Mouse (Mus musculus): Measurements from ENCODE around the gene Rnf167. TPM values are rescaled to one million over a fixed set of nuclear protein-coding genes. Genes with fewer than 3 reads are reported as not detected.

Rnf167 gene
- total RNA-seq, 4 experiments from 2014 or later, result 34.9 to 41.1 (median 38.1) TPM

Other genes starting within 250 kb of the Rnf167 start
- gene Pelp1, start 237.2 kb upstream of the Rnf167 start, total RNA-seq (2022), result 10 to 100 TPM; 19.6 to 23.3 (median 20.6) TPM
- gene Arrb2, start 214.6 kb upstream of the Rnf167 start, total RNA-seq (2022), result 1 to 10 TPM; 5.9 to 9.2 (median 7.4) TPM
- gene Med11, start 195.3 kb upstream of the Rnf167 start, total RNA-seq (2022), result 1 to 10 TPM; 4.1 to 5.3 (median 4.6) TPM
- under 1 TPM in 3 of 4 experiments, not detected in 1; 0.10 to 0.48 (median 0.31) TPM for gene Zmynd15, start 187.8 kb upstream of the Rnf167 start, total RNA-seq (2022)
- gene Cxcl16, start 187.3 kb upstream of the Rnf167 start, total RNA-seq (2022), result under 1 TPM; 0.54 to 0.75 (median 0.63) TPM
- gene Tm4sf5, start 142.0 kb upstream of the Rnf167 start, total RNA-seq (2022), result not detected
- not detected for gene Vmo1, start 132.6 kb upstream of the Rnf167 start, total RNA-seq (2022)
- not detected for gene Gltpd2, start 128.0 kb upstream of the Rnf167 start, total RNA-seq (2022)
- gene Psmb6, start 121.9 kb upstream of the Rnf167 start, total RNA-seq (2022), result 100 to 1,000 TPM; 258 to 280 (median 265) TPM
- not detected for gene Gm40193, start 114.3 kb upstream of the Rnf167 start, total RNA-seq (2022)
- 10 to 100 TPM; 15.3 to 17.8 (median 15.4) TPM for gene Pld2, start 107.2 kb upstream of the Rnf167 start, total RNA-seq (2022)
- 10 to 100 TPM; 32.5 to 38.7 (median 33.7) TPM for gene Mink1, start 84.4 kb upstream of the Rnf167 start, total RNA-seq (2022)
- not detected for gene 4930544D05Rik, start 31.4 kb upstream of the Rnf167 start, total RNA-seq (2022)
- gene Chrne, start 28.0 kb upstream of the Rnf167 start, total RNA-seq (2022), result 10 to 100 TPM; 11.2 to 20.5 (median 14.7) TPM
- gene Gp1ba, start 8.1 kb upstream of the Rnf167 start, total RNA-seq (2022), result not detected
- gene Slc25a11, start 244 bp downstream of the Rnf167 start, total RNA-seq (2022), result 100 to 1,000 TPM; 276 to 326 (median 293) TPM
- gene Pfn1, start 7.4 kb downstream of the Rnf167 start, total RNA-seq (2022), result 100 to 1,000 TPM; 218 to 265 (median 251) TPM
- gene Eno3, start 10.0 kb downstream of the Rnf167 start, total RNA-seq (2022), result 1,000 to 10,000 TPM; 7,027 to 9,270 (median 7,380) TPM
- 10 to 100 TPM; 77.0 to 99.5 (median 81.7) TPM for gene Spag7, start 22.2 kb downstream of the Rnf167 start, total RNA-seq (2022)
- gene Camta2, start 40.9 kb downstream of the Rnf167 start, total RNA-seq (2022), result 10 to 100 TPM; 35.2 to 43.1 (median 39.3) TPM
- gene Inca1, start 52.9 kb downstream of the Rnf167 start, total RNA-seq (2022), result 1 to 10 TPM; 4.1 to 5.6 (median 4.3) TPM
- 100 to 1,000 TPM; 605 to 698 (median 679) TPM for gene Kif1c, start 53.3 kb downstream of the Rnf167 start, total RNA-seq (2022)
- gene Zfp3, start 117.0 kb downstream of the Rnf167 start, total RNA-seq (2022), result 10 to 100 TPM; 12.5 to 14.8 (median 13.5) TPM
- not detected for gene Scimp, start 165.4 kb downstream of the Rnf167 start, total RNA-seq (2022)
- gene Rabep1, start 197.5 kb downstream of the Rnf167 start, total RNA-seq (2022), result 10 to 100 TPM; 36.0 to 42.2 (median 41.6) TPM

Measured in gastrocnemius, adult 8-10 months (tissue).